Mouse (Mus musculus) liver, embryonic 14.5 days (tissue): Measurements from ENCODE around the gene Srpk1.

Source experiments
- CTCF ChIP-seq: IDR thresholded peaks from 2 replicates; pipeline ENCODE4 v1.5.1; 2016; ENCODE audit warnings: antibody characterized with exemption, low read depth, control low read depth
- EP300 ChIP-seq: IDR thresholded peaks from 2 replicates; pipeline ENCODE4 v1.6.1; 2016; ENCODE audit warnings: antibody characterized with exemption, low read depth

- TF ChIP-seq EP300 (no peak), CTCF (no peak)
Measured at GRCm38 (mm10) chr17:28567541-28567940, 55.0 kb downstream of the Srpk1 start.
